Mouse (Mus musculus) CH12.LX (cell line): ENCODE data around the gene Hdac8. TPM values are rescaled to one million over a fixed set of nuclear protein-coding genes. Genes with fewer than 3 reads are reported as not detected.

Source experiments
- DNase-seq: peaks from one replicate; pipeline ENCODE4 v3.0.0-alpha.2; 2013; ENCODE audit errors: extremely low read depth
- H3K27ac ChIP-seq: 2 replicates; pipeline ENCODE4 v1.5.1; 2012; ENCODE audit warnings: low read depth, mild to moderate bottlenecking, control low read depth, moderate library complexity; ENCODE audit not compliant: insufficient read depth
- H3K27me3 ChIP-seq: replicated peaks from 2 replicates; pipeline ENCODE3; 2012; ENCODE audit warnings: inconsistent platforms
- H3K36me3 ChIP-seq, 2 experiments: replicated peaks in 1 of 2; 2 replicates each; pipeline versions ENCODE3 to v1.6.1; 2012; ENCODE audit warnings: inconsistent platforms in 1 of 2, low read length in 1 of 2, mild to moderate bottlenecking in 1 of 2, mixed read lengths in 1 of 2, moderate library complexity in 1 of 2; ENCODE audit not compliant: control insufficient read depth in 1 of 2, insufficient read depth in 1 of 2
- H3K4me1 ChIP-seq, 2 experiments: 2 replicates each; pipeline ENCODE4 v1.6.1; 2012; ENCODE audit warnings: inconsistent platforms in 1 of 2, moderate library complexity in 1 of 2; ENCODE audit not compliant: insufficient read depth in 2 of 2, control insufficient read depth in 1 of 2
- H3K4me2 ChIP-seq: 2 replicates; pipeline ENCODE4 v1.6.1; 2012; ENCODE audit warnings: low read depth, mild to moderate bottlenecking, control low read depth; ENCODE audit not compliant: poor library complexity, insufficient read depth, severe bottlenecking
- H3K4me3 ChIP-seq, 3 experiments: fragments of 150-350 bp in 1 of 3; sonication (generic) in 1 of 3; replicated peaks in 1 of 3; 2 replicates each; pipeline versions ENCODE3 to v1.5.1; 2011 to 2012; ENCODE audit warnings: low read depth in 2 of 3, low read length in 2 of 3, mild to moderate bottlenecking in 2 of 3, moderate library complexity in 2 of 3, control low read depth in 1 of 3, improper control_type of control experiment in 1 of 3, inconsistent platforms in 1 of 3, mixed read lengths in 1 of 3; ENCODE audit not compliant: poor library complexity in 1 of 3
- H3K79me2 ChIP-seq: replicated peaks from 2 replicates; pipeline ENCODE4 v1.6.1; 2012; ENCODE audit warnings: mild to moderate bottlenecking, moderate library complexity; ENCODE audit not compliant: control insufficient read depth, poor library complexity, insufficient read depth, severe bottlenecking; ENCODE audit errors: extremely low read depth
- H3K9ac ChIP-seq: 2 replicates; pipeline ENCODE4 v1.6.1; 2012; ENCODE audit warnings: low read depth, mild to moderate bottlenecking, control low read depth, moderate library complexity; ENCODE audit not compliant: insufficient read depth
- H3K9me3 ChIP-seq: replicated peaks from 2 replicates; pipeline ENCODE3; 2012; ENCODE audit warnings: low read length, inconsistent platforms, mixed read lengths
- BHLHE40 ChIP-seq: IDR thresholded peaks from 2 replicates; pipeline ENCODE4 v1.6.1; 2011; ENCODE audit warnings: mild to moderate bottlenecking, low read depth, low read length, improper control_type of control experiment
- CHD1 ChIP-seq: IDR thresholded peaks from 2 replicates; pipeline ENCODE4 v1.6.1; 2012; ENCODE audit warnings: low read depth, low read length, improper control_type of control experiment, inconsistent platforms
- CHD2 ChIP-seq: IDR thresholded peaks from 2 replicates; pipeline ENCODE4 v1.6.1; 2011; ENCODE audit warnings: low read length, improper control_type of control experiment
- CTCF ChIP-seq, 2 experiments: IDR thresholded peaks in 1 of 2; conservative IDR thresholded peaks in 1 of 2; 2 replicates each; pipeline ENCODE4 v1.5.1; 2011 to 2012; ENCODE audit warnings: low read depth in 2 of 2, low read length in 2 of 2, improper control_type of control experiment in 1 of 2, inconsistent platforms in 1 of 2, mild to moderate bottlenecking in 1 of 2, moderate library complexity in 1 of 2
- ELF1 ChIP-seq: IDR thresholded peaks from 2 replicates; pipeline ENCODE4 v1.6.1; 2014; ENCODE audit warnings: low read depth, mild to moderate bottlenecking, inconsistent platforms, low read length, improper control_type of control experiment
- ETS1 ChIP-seq: conservative IDR thresholded peaks from 2 replicates; pipeline ENCODE4 v1.6.1; 2012; ENCODE audit warnings: low read depth, mild to moderate bottlenecking, inconsistent platforms, low read length, improper control_type of control experiment, moderate library complexity
- HCFC1 ChIP-seq: IDR thresholded peaks from 2 replicates; pipeline ENCODE4 v1.6.1; 2012; ENCODE audit warnings: low read depth, mild to moderate bottlenecking, inconsistent platforms, low read length, improper control_type of control experiment
- IRF4 ChIP-seq: IDR thresholded peaks from 2 replicates; pipeline ENCODE4 v1.6.1; 2014; ENCODE audit warnings: low read depth, mild to moderate bottlenecking, inconsistent platforms, low read length, improper control_type of control experiment
- KAT2A ChIP-seq: IDR thresholded peaks from 2 replicates; pipeline ENCODE4 v1.6.1; 2012; ENCODE audit warnings: low read length, improper control_type of control experiment, inconsistent platforms; ENCODE audit not compliant: insufficient replicate concordance
- MAFK ChIP-seq: IDR thresholded peaks from 2 replicates; pipeline ENCODE4 v1.6.1; 2011; ENCODE audit warnings: low read length, improper control_type of control experiment; ENCODE audit not compliant: insufficient replicate concordance
- MAZ ChIP-seq: IDR thresholded peaks from 2 replicates; pipeline ENCODE4 v1.6.1; 2012; ENCODE audit warnings: low read depth, mild to moderate bottlenecking, inconsistent platforms, low read length, improper control_type of control experiment, moderate library complexity
- MXI1 ChIP-seq: IDR thresholded peaks from 2 replicates; pipeline ENCODE4 v1.6.1; 2011; ENCODE audit warnings: mild to moderate bottlenecking, low read depth, low read length, improper control_type of control experiment
- MYC ChIP-seq: IDR thresholded peaks from 2 replicates; pipeline ENCODE4 v1.6.1; 2011; ENCODE audit warnings: low read depth, mild to moderate bottlenecking, improper control_type of control experiment, low read length
- NELFE ChIP-seq: IDR thresholded peaks from 2 replicates; pipeline ENCODE4 v1.6.1; 2011; ENCODE audit warnings: low read depth, low read length, improper control_type of control experiment
- NRF1 ChIP-seq: IDR thresholded peaks from 2 replicates; pipeline ENCODE4 v1.6.1; 2014; ENCODE audit warnings: low read depth, mild to moderate bottlenecking, inconsistent platforms, low read length, improper control_type of control experiment, moderate library complexity
- PAX5 ChIP-seq: IDR thresholded peaks from 2 replicates; pipeline ENCODE4 v1.6.1; 2012; ENCODE audit warnings: low read length, inconsistent platforms, mixed read lengths
- POLR2A ChIP-seq: IDR thresholded peaks from 2 replicates; pipeline ENCODE4 v1.6.1; 2011; ENCODE audit warnings: low read depth, mild to moderate bottlenecking, improper control_type of control experiment, low read length
- RCOR1 ChIP-seq: conservative IDR thresholded peaks from 2 replicates; pipeline ENCODE4 v1.6.1; 2012; ENCODE audit warnings: low read depth, mild to moderate bottlenecking, inconsistent platforms, low read length, improper control_type of control experiment
- SMC3 ChIP-seq: IDR thresholded peaks from 2 replicates; pipeline ENCODE4 v1.6.1; 2011; ENCODE audit warnings: low read depth, low read length, improper control_type of control experiment
- TBP ChIP-seq: conservative IDR thresholded peaks from 2 replicates; pipeline ENCODE4 v1.6.1; 2011; ENCODE audit warnings: low read depth, low read length, improper control_type of control experiment
- UBTF ChIP-seq: IDR thresholded peaks from 2 replicates; pipeline ENCODE4 v1.6.1; 2012; ENCODE audit warnings: low read depth, mild to moderate bottlenecking, inconsistent platforms, low read length, improper control_type of control experiment, moderate library complexity
- USF1 ChIP-seq: IDR thresholded peaks from 2 replicates; pipeline ENCODE4 v1.6.1; 2014; ENCODE audit warnings: low read depth, mild to moderate bottlenecking, inconsistent platforms, low read length, improper control_type of control experiment
- USF2 ChIP-seq: conservative IDR thresholded peaks from 2 replicates; pipeline ENCODE4 v1.6.1; 2011; ENCODE audit warnings: low read depth, low read length, improper control_type of control experiment
- ZC3H11A ChIP-seq: IDR thresholded peaks from 2 replicates; pipeline ENCODE4 v1.6.1; 2012; ENCODE audit warnings: low read depth, mild to moderate bottlenecking, inconsistent platforms, low read length, improper control_type of control experiment
- ZMIZ1 ChIP-seq: IDR thresholded peaks from 2 replicates; pipeline ENCODE4 v1.6.1; 2012; ENCODE audit warnings: low read depth, mild to moderate bottlenecking, inconsistent platforms, low read length, improper control_type of control experiment
- dilution Hi-C: fragments of 300-500 bp; cut with MboI; formaldehyde crosslinking; loops from 2 replicates; pipeline ENCODE4 v1.14.3; 2020; ENCODE audit warnings: low sequenced_read_pairs; ENCODE audit not compliant: extremely low pct_unique_long_range_greater_than_20kb, extremely low pct_ligation_motif_present
- in situ Hi-C: fragments of 300-500 bp; cut with MboI; formaldehyde crosslinking; loops from 3 replicates; pipeline ENCODE4 v1.14.3; 2019; ENCODE audit warnings: low sequenced_read_pairs, low pct_ligation_motif_present, low pct_unique_long_range_greater_than_20kb, mixed read lengths
- polyA plus RNA-seq: library from polyadenylated mRNA; unstranded; fragments of >175 nt; gene quantifications from 2 replicates; pipeline ENCODE4 v1.2.1, GENCODE M21; 2012; ENCODE audit warnings: low read depth; ENCODE audit not compliant: insufficient read length
- total RNA-seq, 2 experiments: library from RNA; depleted of rRNA; stranded (reverse); fragments of 300-350 nt in 1 of 2; fragments of >200 nt in 1 of 2; gene quantifications; 2 replicates each; pipeline ENCODE4 v1.2.3; 2012 to 2014

Hdac8 gene
- total and polyA plus RNA-seq, 3 experiments = 11.2 to 13.9 (median 13.0) TPM

DNA sequence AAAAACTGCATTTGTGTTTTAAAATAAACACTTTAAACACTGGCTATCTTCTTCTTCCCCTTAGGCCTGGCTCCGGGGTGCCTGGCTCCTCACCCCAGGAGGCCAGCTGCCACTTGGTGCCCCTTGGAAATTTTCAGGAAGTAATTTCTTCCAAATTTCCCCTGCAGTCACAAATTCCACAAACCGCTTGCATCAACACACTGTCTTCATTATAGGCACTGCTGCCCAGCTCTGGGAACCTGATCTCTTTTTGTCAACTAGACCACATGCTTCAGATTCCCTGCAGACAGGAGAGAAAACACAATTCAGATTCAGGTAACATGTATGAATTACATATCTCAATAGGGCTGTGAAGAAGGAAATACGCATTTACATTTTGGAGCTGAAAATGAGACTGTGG, 220.3 kb downstream of the Hdac8 start:
- in situ Hi-C loops (no loop called here), dilution Hi-C loops (no loop called here)
- no peaks in the 10 kb centered on the region for H3K79me2 ChIP-seq
- no peak overlapping the region for H3K4me3 ChIP-seq
- TF ChIP-seq MAFK (no peak), USF2 (no peak), CHD2 (no peak), USF1 (no peak), TBP (no peak), SMC3 (no peak), IRF4 (no peak), ZC3H11A (no peak), CHD1 (no peak), ETS1 (no peak)
- no peak overlapping the region for H3K4me2 ChIP-seq
- peaks cover 0 to 4% of the 10 kb centered on the region in 2 experiments for H3K36me3 ChIP-seq
- H3K9me3 ChIP-seq = no peaks in the 10 kb centered on the region
- H3K27me3 ChIP-seq = no peaks in the 10 kb centered on the region
- no peak for DNase-seq
- H3K9ac ChIP-seq = no peak overlapping the region
- no peak overlapping the region for H3K27ac ChIP-seq
- no peaks in the 10 kb centered on the region for H3K4me1 ChIP-seq

DNA sequence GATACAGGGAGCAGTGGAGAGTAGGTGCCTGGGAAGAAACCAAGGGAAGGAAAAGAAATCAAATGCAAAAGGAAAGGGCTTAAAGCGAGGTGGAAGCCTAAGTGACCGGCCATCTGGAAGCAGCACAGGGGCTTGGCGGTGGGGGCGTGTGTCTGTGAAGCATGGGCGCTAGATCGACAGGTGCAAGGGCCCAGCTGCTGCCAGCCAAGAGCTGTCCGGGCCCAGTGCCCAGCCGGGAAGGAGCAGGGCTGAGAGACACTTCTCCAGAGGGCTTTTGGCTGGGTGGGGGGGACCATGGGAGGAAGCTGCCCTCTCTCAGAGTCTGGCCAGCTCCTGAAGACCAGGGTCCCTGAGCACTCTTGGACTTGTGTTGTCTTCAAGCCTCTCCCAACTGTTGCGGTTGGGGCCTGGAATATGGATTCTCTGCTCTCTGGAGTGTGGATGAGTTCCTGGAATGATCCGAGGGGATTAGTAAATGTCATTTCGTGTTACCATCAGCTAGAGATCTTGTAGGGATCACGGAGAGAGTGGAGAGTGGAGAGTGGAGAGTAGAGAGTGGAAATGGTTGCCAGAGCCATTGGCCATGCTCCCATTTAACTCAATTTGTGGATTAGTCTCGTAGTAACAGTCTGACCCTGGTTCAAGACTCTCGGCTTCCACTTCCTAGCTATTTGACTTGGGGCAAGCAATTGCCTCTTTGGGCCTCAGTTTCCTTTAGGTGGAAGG, 242.4 kb downstream of the Hdac8 start:
- Histone ChIP-seq H3K4me2 (no peak overlapping the region), H3K36me3 (no peaks in the 10 kb centered on the region), H3K9me3 (no peaks in the 10 kb centered on the region), H3K4me1 (no peaks in the 10 kb centered on the region), H3K4me3 (no peak overlapping the region), H3K79me2 (no peaks in the 10 kb centered on the region), H3K9ac (no peak overlapping the region), H3K27me3 (no peaks in the 10 kb centered on the region), H3K27ac (no peak overlapping the region)
- dilution Hi-C loops = no loop called here
- in situ Hi-C loops = loop anchor here (25.0 kb wide), 1 partner anchor 100 kb away; no protein-coding TSS in a partner anchor
- TF ChIP-seq HCFC1 = no peak
- TF ChIP-seq UBTF = no peak
- no peak for TF ChIP-seq MYC
- no peak for TF ChIP-seq MXI1
- no peak for TF ChIP-seq POLR2A
- TF ChIP-seq RCOR1 = no peak
- TF ChIP-seq NRF1 = no peak
- TF ChIP-seq ZC3H11A = no peak
- TF ChIP-seq CTCF (conservative IDR thresholded peaks at IDR 0.05 in 1 of 2, IDR thresholded peaks at IDR 0.05 in 1 of 2; ENCODE audit: low read depth in 2 of 2, low read length in 2 of 2) = no peak
- no peak for TF ChIP-seq BHLHE40
- no peak for TF ChIP-seq NELFE
- no peak for TF ChIP-seq ZMIZ1
- no peak for TF ChIP-seq MAZ
- no peak for TF ChIP-seq KAT2A
- no peak for TF ChIP-seq CHD1
- no peak for TF ChIP-seq PAX5
- TF ChIP-seq USF2 = no peak
- TF ChIP-seq ELF1 = no peak
- TF ChIP-seq SMC3 = no peak
- no peak for DNase-seq
